Mouse (Mus musculus) liver, adult 10 weeks (tissue): ENCODE measurements around the gene Sh3bp2. TPM values are rescaled to one million over a fixed set of nuclear protein-coding genes. Genes with fewer than 3 reads are reported as not detected.

ENCODE experiments used
- polyA plus RNA-seq: library from polyadenylated mRNA; stranded (reverse); fragments of 350-450 nt; fragmentation: Illumina TruSeq; extraction: RNeasy Lipid Tissue Mini Kit (QIAGEN cat#74804); gene quantifications from one replicate; pipeline ENCODE4 v1.2.3, GENCODE M21; 2014; ENCODE audit warnings: low read depth, low replicate concordance

The Sh3bp2 gene
- 2.9 TPM for polyA plus RNA-seq

GRCm38 (mm10) chr5:34525663-34526476 lies at the start of gene Sh3bp2:
Sh3bp2 (plus strand) TSS chr5:34525838.

DNA sequence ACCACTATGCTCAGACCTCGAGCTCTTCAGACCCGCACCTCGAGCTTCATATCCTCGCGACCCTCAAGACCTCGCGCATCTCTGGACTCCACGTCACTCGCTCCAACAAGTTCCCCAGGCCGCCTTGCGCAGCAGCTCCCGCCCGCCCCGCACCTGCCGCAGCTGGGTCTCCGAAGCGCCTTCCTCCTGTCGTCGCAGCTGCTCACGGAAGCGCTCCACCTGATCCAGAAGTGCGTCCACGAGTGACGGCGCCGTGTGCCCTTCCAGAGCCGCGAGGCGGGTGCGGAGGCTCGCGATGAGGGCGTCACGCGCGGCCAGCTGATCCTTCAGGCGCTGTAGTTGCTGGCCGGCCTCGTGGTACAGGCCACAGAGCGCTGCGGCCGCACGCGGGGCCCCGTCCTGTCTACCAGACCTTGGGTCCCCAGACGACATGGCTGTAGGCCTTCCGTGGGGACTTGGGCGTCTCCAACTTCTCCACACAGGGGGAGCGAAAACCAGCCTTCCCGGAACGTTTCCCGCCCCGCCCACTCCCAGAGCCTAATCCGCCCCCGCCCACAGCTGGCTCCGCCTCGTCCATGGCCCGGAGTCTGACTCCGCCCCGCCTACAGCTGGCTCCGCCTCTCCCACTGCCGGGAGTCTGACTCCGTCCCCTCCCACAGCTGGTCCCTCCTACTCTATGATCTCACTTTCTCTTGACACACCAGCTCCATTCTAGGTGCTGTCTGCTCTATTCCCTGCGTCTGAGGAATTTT lies 12.0 kb upstream of the Sh3bp2 start, which contains the start of gene Tnip2:
Tnip2 (minus strand) TSS at position 526 of the 752 bp plus-strand sequence.

DNA sequence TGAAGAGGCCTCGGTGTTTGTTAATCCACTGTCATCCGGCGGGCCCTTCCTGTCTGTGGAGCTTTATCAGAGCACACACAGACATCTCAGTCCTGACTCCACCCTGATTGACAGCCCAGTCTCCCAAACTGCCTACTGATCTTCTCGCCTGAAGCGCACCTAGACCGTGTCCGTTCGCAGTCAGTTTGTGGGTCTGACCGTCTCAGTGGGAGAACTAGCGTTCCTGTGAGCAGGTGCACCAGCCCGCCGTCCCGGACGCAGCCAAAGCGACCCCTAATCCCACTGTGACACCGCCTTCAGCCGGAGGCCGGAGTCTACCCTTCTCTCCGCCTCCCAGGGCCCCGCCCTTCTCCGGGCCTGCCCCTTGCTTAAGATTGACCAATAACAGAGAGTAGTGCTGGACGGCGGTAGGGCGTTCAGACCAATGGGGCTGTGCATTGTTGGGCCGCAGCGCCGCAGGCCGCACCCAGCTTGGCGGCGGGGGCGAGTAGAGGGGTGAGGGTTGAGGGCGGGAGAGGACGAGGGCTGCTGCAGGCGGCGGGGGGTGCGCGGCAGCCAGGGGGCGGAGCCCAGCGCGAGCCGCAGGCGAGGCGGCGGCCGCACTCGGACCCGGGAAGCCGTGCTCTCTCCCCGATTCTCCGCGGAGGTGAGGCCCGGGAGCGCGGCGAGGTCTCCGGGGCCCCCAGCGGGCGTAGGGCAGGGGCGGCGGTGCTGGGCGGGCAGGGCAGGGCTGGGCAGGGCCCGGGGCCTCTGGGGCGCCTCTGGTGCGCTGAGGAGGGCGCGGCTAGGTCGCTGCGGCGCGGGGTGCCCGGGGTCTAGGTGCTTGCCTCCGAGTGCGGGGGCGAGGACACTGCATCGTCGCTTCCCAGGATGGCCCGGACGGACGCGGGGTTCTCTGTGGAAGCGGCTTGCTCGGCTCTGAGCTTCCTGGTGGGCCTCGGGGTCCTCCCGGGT lies 47.9 kb downstream of the Sh3bp2 start, which contains the start of gene Add1:
Add1 (plus strand) TSS at position 397 of the 954 bp plus-strand sequence.

Other genes with a start within 250 kb of the Sh3bp2 start
- not detected for gene Zfyve28, start 237.4 kb upstream of the Sh3bp2 start, polyA plus RNA-seq
- gene Cfap99, start 237.2 kb upstream of the Sh3bp2 start, polyA plus RNA-seq = not detected
- 69.1 TPM for gene Rnf4, start 189.5 kb upstream of the Sh3bp2 start, polyA plus RNA-seq
- 9.6 TPM for gene Fam193a, start 155.9 kb upstream of the Sh3bp2 start, polyA plus RNA-seq
- gene Tnip2, start 11.8 kb upstream of the Sh3bp2 start, polyA plus RNA-seq = 1.9 TPM
- 21.8 TPM for gene Add1, start 47.8 kb downstream of the Sh3bp2 start, polyA plus RNA-seq
- not detected for gene Mfsd10, start 111.4 kb downstream of the Sh3bp2 start, polyA plus RNA-seq
- 12.1 TPM for gene Nop14, start 134.3 kb downstream of the Sh3bp2 start, polyA plus RNA-seq
- 3.2 TPM for gene Grk4, start 134.5 kb downstream of the Sh3bp2 start, polyA plus RNA-seq
- 2.3 TPM for gene Htt, start 235.9 kb downstream of the Sh3bp2 start, polyA plus RNA-seq